Mouse (Mus musculus) left cerebral cortex, adult 2 months (tissue): Measurements from ENCODE around the gene Slc25a10. TPM values are rescaled to one million over a fixed set of nuclear protein-coding genes. Genes with fewer than 3 reads are reported as not detected.
"Not testable (repeated sequence)": the region's sequence is repeated elsewhere in the genome, so short reads cannot be mapped to it uniquely, and the experiment has no call there.

Experiments used
- DNase-seq, 2 experiments: peaks; one replicate each; pipeline ENCODE4 v3.0.0; 2021 to 2022; ENCODE audit warnings: low spot score in 2 of 2, mixed read lengths in 1 of 2; ENCODE audit errors: extremely low spot score in 1 of 2
- H3K27ac ChIP-seq: fragments of 200-600 bp; 2 replicates; pipeline ENCODE4 v1.8.1; 2022
- H3K4me3 ChIP-seq: fragments of 200-600 bp; 2 replicates; pipeline ENCODE4 v1.8.1; 2022
- CTCF ChIP-seq: fragments of 200-600 bp; IDR thresholded peaks from 2 replicates; pipeline ENCODE4 v1.8.1; 2022; ENCODE audit warnings: antibody characterized with exemption, mild to moderate bottlenecking, moderate library complexity
- intact Hi-C: fragments of 180-260 bp; cut with DNase I; formaldehyde crosslinking; loops from one replicate; pipeline ENCODE4 v1.15.1; 2025
- total RNA-seq, 2 experiments: library from RNA; stranded (reverse); gene quantifications; 2 replicates each; pipeline ENCODE4 v1.2.3; 2021

The Slc25a10 gene
- total RNA-seq, 2 experiments from 2014 or later, result 17.7 to 21.3 TPM

DNA sequence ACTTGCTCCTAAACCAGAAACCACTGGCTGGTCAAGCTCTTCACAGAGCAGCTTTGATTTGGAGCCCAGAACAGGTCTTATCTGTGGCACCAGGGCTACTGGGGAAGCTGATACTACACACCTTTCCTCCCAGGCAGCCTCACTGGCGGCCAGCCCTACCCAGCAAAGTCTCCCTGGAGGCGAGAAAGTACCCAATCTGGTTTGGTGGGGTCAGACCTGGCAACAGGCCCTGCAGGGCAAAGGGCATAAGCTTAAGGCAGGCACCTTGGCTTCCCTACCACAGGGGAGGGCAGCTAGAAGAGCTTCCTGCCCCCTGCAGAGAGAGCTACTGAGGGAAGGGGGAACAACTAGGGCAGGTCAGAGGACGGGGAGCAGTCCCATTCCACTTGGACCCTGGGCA lies 8.7 kb downstream of the Slc25a10 start:
- intact Hi-C loops, result no loop called here
- no peak overlapping the region for H3K4me3 ChIP-seq
- no peak for TF ChIP-seq CTCF
- H3K27ac ChIP-seq, result no peak overlapping the region
- DNase-seq, result no peak

DNA sequence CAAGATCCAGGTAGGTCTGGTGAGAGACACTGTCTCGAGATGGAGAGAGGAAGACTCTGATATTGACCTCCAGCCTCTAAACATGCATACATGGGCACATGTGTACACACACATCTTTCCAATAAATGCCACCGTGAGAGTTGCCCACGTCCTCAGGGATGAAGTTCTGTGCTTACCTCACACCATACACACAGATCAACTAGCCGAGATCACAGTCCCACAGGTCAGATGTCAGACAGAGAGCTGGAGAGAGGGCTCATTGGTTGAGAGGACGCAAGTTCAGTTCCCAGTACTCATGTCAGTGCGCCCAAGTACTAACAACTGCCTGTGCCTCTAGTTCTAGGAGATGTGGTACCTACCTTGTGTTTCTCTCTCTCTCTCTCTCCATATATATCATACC lies 9.4 kb downstream of the Slc25a10 start:
- intact Hi-C loops, result no loop called here
- TF ChIP-seq CTCF, result no peak
- no peak overlapping the region for H3K4me3 ChIP-seq
- no peak for DNase-seq
- H3K27ac ChIP-seq, result no peak overlapping the region

GRCm38 (mm10) chr11:120501701-120502100 lies 10.1 kb downstream of the Slc25a10 start:
- intact Hi-C loops, result no loop called here

DNA sequence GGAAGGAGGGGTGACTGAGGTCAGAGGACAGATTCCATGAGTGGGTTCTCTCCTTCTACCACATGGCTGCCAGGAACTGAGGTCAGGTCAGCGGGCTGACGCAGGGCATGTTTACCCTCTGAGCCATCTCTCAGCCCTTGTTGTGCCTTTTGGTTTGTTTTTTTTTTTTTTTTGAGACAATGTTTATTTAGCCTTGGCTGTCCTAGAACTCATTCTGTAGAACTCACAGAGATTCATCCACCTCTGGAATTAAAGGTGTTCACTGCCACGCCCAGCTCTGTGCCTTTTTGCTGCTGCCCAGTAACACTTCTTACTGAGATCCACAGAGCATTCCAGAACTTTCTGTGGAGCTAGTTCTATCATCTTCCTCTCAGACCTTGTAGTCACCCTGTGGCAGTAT lies 14.0 kb downstream of the Slc25a10 start:
- no peak overlapping the region for H3K4me3 ChIP-seq
- TF ChIP-seq CTCF, result no peak
- intact Hi-C loops, result no loop called here

More at GRCm38 (mm10) chr11:120501701-120502100, 10.1 kb downstream of the Slc25a10 start:
- no peak for DNase-seq
- H3K4me3 ChIP-seq, result no peak overlapping the region
- no peak for TF ChIP-seq CTCF
- H3K27ac ChIP-seq, result no peak overlapping the region

GRCm38 (mm10) chr11:120506899-120507298 lies 15.3 kb downstream of the Slc25a10 start:
- Histone ChIP-seq H3K27ac (no peak overlapping the region), H3K4me3 (no peak overlapping the region)
- peak; percentile 48 for TF ChIP-seq CTCF
- intact Hi-C loops, result no loop called here
- DNase-seq, result no peak

More for the DNA sequence above, 14.0 kb downstream of the Slc25a10 start:
- H3K27ac ChIP-seq, result no peak overlapping the region
- no peak for DNase-seq

DNA sequence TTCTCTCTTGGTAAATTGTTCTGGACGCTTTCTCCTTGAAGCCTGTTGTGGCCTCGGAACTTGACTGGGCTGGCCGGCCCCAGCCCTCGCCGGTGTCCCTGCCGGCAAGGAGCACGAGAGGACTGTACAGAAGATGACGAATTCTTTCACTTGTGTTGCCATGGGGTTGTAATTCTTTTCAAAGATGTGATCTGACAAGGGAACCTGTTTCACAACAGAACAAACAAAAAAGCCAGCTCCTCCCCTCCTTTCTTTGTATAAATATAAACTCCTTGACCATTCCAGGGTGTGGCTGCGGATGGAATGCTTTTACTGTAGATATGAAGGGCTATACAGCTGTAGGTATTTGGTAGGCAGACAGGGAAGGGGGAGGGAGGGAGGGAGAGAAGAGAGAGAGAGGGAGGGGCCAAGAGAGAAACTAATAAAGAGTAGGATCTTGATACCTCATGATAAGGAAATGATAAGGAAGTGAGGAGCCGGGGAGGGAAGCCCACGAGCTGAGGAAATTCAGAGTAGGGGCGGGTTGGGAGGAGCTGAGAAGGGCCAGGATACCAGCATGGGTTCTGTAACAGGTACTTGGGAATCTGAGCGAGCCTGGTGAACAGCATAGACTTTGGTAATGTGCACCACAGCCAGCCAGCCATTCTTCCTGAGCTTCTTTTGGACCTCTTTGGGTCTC lies 16.1 kb downstream of the Slc25a10 start:
- TF ChIP-seq CTCF, result no peak

DNA sequence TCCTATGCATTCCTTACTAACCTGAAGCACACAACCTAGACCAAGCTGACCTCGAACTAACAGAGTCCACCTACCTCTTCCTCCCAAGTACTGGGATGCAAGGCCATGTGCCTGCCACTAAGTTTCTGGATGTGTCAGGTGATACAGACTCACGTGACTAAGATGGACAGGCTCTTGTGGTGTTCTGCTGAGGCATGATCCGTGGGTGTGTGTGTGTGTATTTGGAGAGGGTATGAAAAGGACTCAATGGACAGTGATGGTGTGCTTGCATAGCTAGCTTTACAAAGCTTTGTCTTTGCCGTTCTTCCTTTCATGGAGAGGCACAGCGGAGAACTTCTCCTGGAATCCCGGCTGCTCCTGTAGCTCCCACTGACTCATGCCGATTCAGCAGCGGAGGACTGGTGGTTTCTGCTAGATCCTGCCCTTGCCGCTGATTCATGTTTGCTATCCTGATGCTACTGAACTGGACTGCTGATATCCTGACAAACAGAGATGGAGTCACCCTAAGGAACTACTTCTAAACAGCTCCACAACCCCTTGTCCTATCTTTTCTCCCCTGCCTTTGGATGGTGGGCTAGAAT lies 16.7 kb downstream of the Slc25a10 start:
- H3K4me3 ChIP-seq, result no peak overlapping the region
- intact Hi-C loops, result no loop called here
- TF ChIP-seq CTCF, result no peak
- no peak overlapping the region for H3K27ac ChIP-seq
- DNase-seq, result no peak

More for the DNA sequence above, 16.1 kb downstream of the Slc25a10 start:
- Histone ChIP-seq H3K4me3 (no peak overlapping the region), H3K27ac (no peak overlapping the region)
- DNase-seq, result no peak
- intact Hi-C loops, result no loop called here

DNA sequence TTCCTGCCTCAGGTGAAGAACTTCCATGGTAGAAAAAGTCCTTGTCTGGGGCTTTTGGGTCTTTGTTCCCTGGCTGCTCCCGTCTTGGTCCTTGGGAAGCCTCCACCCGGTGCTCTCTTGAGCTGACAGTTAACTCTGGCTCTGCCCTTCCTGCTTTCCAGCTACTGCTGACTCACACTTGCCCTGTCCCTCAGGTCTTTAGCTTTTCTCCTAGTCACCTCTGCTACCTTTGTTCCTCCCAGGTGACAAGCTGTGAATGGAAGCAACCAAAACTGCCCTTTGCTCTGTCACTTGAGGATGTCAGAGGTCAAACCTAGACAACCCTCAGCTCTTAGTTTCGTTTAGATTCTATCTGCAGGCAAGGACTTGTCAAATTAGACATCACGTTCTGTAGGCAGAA lies 18.3 kb downstream of the Slc25a10 start:
- no peak for DNase-seq
- no peak for TF ChIP-seq CTCF
- no peak overlapping the region for H3K27ac ChIP-seq
- intact Hi-C loops, result no loop called here
- H3K4me3 ChIP-seq, result no peak overlapping the region

DNA sequence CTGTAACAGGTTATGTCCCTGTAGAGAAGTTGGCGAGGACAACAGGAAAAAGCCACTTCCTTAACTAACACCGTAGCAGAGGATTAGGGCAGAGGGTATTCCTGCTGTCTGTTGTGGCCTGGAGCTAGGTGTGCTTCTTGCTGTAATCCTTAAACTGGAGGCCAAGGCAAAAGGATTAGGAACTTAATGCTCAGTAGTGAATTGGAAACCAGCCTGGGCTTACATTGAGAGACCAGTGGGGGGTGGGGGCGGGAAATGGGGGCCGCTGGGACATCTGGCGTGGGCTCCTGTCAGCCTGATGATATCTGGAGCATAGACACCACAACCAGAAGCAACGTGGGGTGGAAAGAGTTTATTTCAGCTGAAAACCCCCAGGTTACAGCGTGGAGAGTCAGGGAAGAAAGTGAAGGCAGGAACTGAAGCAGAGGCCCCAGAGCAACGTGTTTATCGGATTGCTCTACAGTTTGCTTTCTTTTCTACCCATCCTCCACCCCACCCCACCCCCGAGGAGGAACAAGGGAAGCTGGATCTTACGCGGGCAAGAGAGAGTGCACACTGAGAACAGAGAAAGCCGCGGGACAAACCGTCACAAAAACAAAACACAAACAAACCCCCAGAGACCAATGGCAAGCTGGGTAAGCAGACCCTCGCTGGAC lies 18.9 kb downstream of the Slc25a10 start:
- intact Hi-C loops, result no loop called here
- DNase-seq, result no peak
- no peak overlapping the region for H3K4me3 ChIP-seq
- H3K27ac ChIP-seq, result no peak overlapping the region
- no peak for TF ChIP-seq CTCF

GRCm38 (mm10) chr11:120512790-120513453 lies 21.3 kb downstream of the Slc25a10 start:
- H3K27ac ChIP-seq, result no peak overlapping the region
- intact Hi-C loops, result no loop called here

DNA sequence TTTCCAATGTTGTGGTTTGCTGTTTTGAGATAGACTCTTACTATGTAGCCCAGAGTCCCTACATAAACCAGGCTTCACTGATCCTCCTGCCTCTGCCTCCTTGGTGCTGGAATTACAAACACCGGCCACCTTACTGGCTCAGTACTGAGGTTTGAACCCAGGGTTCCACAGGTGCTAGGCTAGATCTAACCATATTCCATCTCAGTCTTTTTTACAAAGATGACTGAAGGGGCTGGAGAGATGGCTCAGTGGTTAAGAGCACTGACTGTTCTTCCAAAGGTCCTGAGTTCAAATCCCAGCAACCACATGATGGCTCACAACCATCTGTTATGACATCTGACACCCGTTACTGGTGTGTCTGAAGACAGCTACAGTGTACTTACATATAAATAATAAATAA lies 22.6 kb downstream of the Slc25a10 start:
- H3K4me3 ChIP-seq, intact Hi-C loops, H3K27ac ChIP-seq, DNase-seq: not testable (repeated sequence)

More at GRCm38 (mm10) chr11:120512790-120513453, 21.3 kb downstream of the Slc25a10 start:
- TF ChIP-seq CTCF, result no peak
- no peak for DNase-seq
- no peak overlapping the region for H3K4me3 ChIP-seq

DNA sequence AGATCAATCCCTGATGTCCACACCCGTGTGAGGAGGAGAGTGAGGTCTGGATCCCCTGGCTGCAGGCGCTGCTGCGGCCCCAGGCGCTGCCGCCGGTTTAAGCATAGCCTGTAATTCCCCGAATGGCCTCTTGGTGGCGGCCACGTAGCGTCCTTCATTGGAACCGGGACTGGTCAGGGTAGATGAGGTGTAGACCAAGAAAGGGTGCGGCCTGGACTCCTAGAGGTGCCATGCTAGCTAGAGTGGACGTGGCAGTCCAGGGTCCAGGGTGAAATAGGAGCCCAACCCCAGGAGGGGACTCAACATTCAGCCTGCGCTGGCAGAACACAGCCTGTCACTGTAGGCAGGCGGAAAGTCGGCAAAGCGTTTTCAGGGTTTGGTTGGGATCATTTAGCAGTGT lies 24.0 kb downstream of the Slc25a10 start:
- peak; percentile 80 to 92 for DNase-seq
- intact Hi-C loops, result loop anchor here (2.0 to 5.0 kb wide), 2 partner anchors 65 to 262 kb away; partner anchors contain the start of gene Arhgdia
- no peak overlapping the region for H3K4me3 ChIP-seq
- H3K27ac ChIP-seq, result no peak overlapping the region
- peak; percentile 99 for TF ChIP-seq CTCF
